Mouse (Mus musculus): ENCODE data around the gene Ush1g.

DNA sequence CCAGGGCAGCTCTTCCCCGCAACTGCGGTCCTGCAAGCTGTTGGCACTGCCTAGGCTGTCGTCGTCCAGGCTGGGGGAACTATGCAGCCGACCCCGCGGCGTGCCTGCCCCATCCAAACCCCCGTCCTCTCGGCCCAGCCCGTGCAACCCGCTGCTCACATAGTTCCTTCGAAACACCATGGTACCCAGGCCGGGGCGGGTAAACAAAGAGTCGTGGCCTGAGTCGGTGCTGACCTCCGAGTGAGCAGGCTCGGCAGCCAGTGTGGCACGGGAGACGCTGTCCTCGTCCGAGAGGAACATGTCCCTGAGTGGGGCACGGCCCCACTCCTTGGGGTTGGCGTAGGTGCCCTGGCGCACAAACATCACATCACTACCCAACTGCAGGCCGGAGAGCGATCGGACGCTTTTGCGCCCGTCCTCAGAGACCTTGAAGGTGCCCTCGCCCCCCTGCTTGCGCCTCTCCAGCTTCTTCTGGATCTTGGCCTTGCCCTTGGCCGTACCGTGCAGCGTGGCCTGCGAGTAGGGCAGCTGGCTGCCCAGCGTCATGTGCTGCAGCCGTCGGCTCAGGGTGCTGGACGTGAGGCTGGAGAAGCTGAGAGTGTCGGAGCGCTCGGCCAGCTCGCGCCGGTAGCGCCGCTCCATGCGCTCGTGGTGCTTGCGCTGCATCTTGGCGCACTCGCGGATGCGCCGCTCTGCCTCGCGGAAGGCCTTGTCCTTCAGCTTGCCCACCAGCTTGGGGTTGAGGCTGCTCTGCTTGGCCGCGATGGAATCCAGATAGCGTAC, 3.4 kb downstream of the Ush1g start:
- TF ChIP-seq POLR2A (IDR thresholded peaks at IDR 0.05; ENCODE audit: low read depth, low read length) (no peak), CTCF (conservative IDR thresholded peaks at IDR 0.05; ENCODE audit: insufficient read depth, insufficient read length, low read depth, low read length) (no peak)
